Mouse (Mus musculus): ENCODE data around the gene Sdk1. TPM values are rescaled to one million over a fixed set of nuclear protein-coding genes. Genes with fewer than 3 reads are reported as not detected.

Sdk1 gene
- polyA plus RNA-seq, 1 experiment = 1.6 TPM

DNA sequence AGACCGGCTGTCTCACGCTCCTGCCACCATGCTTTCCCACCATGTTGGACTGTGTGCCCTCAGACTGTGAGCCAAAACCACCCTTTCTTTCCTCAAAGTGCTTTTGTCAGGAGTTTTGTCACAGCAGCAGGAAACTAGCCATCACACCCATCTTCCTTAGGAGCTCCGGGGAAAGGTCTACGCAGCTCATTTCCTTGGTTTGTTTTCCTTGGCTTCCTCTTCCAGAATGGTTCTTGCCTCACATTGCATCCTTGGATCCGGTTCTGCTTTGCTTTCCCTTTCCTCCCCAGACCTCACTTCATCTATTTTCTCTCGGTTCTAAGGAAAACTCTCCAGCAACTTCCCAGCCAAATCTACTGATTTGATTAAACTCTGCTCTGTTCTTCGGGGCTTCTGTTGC, 658.5 kb downstream of the Sdk1 start:
- TF ChIP-seq CTCF (IDR thresholded peaks at IDR 0.05; ENCODE audit: borderline replicate concordance, control insufficient read depth, extremely low read depth, insufficient read depth, low read length, poor library complexity) = no peak
- no peak for TF ChIP-seq POLR2A (IDR thresholded peaks at IDR 0.05; ENCODE audit: control insufficient read depth, extremely low read depth, insufficient read depth, low read length, poor library complexity)
- Histone ChIP-seq H3K27ac (ENCODE audit: control insufficient read depth, insufficient read depth, low read length) (no peak overlapping the region), H3K36me3 (ENCODE audit: control insufficient read depth, insufficient read depth, low read length) (no peaks in the 10 kb centered on the region), H3K4me3 (ENCODE audit: control insufficient read depth, insufficient read depth, low read length) (no peak overlapping the region), H3K4me1 (replicated peaks; ENCODE audit: control insufficient read depth, insufficient read depth, low read length) (no peaks in the 10 kb centered on the region), H3K27me3 (ENCODE audit: control insufficient read depth, insufficient read depth, low read length) (no peaks in the 10 kb centered on the region)
- 89% methylated on average over 7 of the region's 7 CpGs for WGBS
- DNase-seq = no peak

DNA sequence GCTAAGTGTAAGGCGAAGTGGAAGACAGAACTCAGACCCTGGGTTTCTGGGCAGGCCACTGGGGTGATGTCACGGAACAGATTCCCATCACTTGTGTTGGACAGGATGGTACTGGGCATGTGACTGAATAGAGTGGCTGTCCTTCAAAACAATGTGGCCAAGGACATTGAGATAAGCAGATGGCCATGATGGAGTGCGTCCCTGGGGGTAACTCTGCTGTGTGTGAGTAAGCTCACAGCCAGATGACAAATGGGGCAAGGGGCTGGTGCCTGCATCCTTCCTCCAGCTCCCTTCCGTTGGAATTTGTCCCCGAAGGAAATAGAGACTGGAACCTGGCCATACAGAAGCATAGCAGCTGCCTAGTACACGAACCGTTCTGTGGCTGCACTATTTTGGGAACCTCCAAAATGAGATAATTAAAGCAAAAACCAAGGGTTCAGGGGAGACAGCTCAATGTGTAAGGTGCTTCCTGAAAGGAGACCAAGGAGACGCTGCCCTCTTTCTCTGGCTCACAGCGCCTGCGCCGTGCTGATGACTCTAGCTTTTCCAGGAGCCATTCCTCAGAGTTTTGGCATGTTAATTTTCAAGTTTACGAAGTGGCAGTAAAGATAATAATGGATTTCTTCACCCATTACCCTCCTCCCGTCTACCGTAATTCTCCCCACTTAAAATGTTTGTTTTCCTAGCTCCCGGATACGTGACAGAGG, 661.4 kb downstream of the Sdk1 start:
- Histone ChIP-seq H3K36me3 (ENCODE audit: control insufficient read depth, insufficient read depth, low read length) (no peaks in the 10 kb centered on the region), H3K27ac (ENCODE audit: control insufficient read depth, insufficient read depth, low read length) (no peak overlapping the region), H3K4me3 (ENCODE audit: control insufficient read depth, insufficient read depth, low read length) (no peak overlapping the region), H3K4me1 (replicated peaks; ENCODE audit: control insufficient read depth, insufficient read depth, low read length) (no peaks in the 10 kb centered on the region), H3K27me3 (ENCODE audit: control insufficient read depth, insufficient read depth, low read length) (no peaks in the 10 kb centered on the region)
- no peak for DNase-seq
- TF ChIP-seq CTCF (IDR thresholded peaks at IDR 0.05; ENCODE audit: borderline replicate concordance, control insufficient read depth, extremely low read depth, insufficient read depth, low read length, poor library complexity) (no peak), POLR2A (IDR thresholded peaks at IDR 0.05; ENCODE audit: control insufficient read depth, extremely low read depth, insufficient read depth, low read length, poor library complexity) (no peak)
- 71% methylated on average over 16 of the region's 16 CpGs for WGBS

DNA sequence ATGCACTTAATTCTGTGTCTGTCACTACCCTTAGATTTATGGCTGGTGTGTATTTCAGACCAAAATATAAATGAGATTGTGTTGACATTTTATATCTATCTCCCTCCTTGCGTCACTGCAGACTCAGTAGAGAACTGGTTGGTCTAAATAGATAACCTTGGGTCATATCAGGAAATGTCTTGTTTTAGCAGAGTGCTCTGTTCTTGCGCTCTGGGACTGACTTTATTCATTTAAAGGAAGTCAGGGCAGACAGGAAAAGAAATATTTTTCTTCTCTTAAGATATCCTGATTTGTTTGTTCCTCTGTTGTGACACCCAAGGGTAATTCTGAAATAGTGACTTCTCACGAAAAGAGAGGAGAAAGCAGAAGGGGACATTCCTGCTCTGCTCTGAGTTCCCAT, 669.2 kb downstream of the Sdk1 start:
- DNase-seq = no peak
- H3K27ac ChIP-seq (ENCODE audit: control insufficient read depth, insufficient read depth, low read length) = no peak overlapping the region
- H3K4me1 ChIP-seq (replicated peaks; ENCODE audit: control insufficient read depth, insufficient read depth, low read length) = no peaks in the 10 kb centered on the region
- WGBS = 67% methylated on average over 3 of the region's 3 CpGs
- no peak overlapping the region for H3K4me3 ChIP-seq (ENCODE audit: control insufficient read depth, insufficient read depth, low read length)
- no peaks in the 10 kb centered on the region for H3K36me3 ChIP-seq (ENCODE audit: control insufficient read depth, insufficient read depth, low read length)
- no peak for TF ChIP-seq CTCF (IDR thresholded peaks at IDR 0.05; ENCODE audit: borderline replicate concordance, control insufficient read depth, extremely low read depth, insufficient read depth, low read length, poor library complexity)
- TF ChIP-seq POLR2A (IDR thresholded peaks at IDR 0.05; ENCODE audit: control insufficient read depth, extremely low read depth, insufficient read depth, low read length, poor library complexity) = no peak
- no peaks in the 10 kb centered on the region for H3K27me3 ChIP-seq (ENCODE audit: control insufficient read depth, insufficient read depth, low read length)

DNA sequence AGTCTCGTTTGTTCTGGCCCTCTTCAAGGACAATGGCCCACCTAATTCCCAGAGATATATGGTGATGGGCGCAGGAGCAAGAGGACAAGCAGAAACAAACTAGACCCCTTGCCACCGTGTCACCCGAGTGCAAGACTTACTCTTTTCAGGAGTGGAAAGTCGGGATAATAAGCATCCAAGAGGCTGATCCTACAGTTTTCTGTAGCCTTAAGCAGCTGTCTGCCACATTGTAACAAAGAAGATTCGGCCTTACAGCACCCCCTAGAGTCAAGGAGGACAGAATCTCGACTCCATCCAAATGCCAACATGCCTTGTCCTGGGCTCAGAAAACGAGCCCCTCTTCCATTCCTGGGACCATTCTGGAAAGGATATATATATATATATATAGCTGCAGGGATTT, 669.6 kb downstream of the Sdk1 start:
- no peak for DNase-seq
- Histone ChIP-seq H3K27me3 (ENCODE audit: control insufficient read depth, insufficient read depth, low read length) (no peaks in the 10 kb centered on the region), H3K4me1 (replicated peaks; ENCODE audit: control insufficient read depth, insufficient read depth, low read length) (no peaks in the 10 kb centered on the region), H3K27ac (ENCODE audit: control insufficient read depth, insufficient read depth, low read length) (no peak overlapping the region), H3K4me3 (ENCODE audit: control insufficient read depth, insufficient read depth, low read length) (no peak overlapping the region), H3K36me3 (ENCODE audit: control insufficient read depth, insufficient read depth, low read length) (no peaks in the 10 kb centered on the region)
- no peak for TF ChIP-seq POLR2A (IDR thresholded peaks at IDR 0.05; ENCODE audit: control insufficient read depth, extremely low read depth, insufficient read depth, low read length, poor library complexity)
- no peak for TF ChIP-seq CTCF (IDR thresholded peaks at IDR 0.05; ENCODE audit: borderline replicate concordance, control insufficient read depth, extremely low read depth, insufficient read depth, low read length, poor library complexity)
- 61% methylated on average over 8 of the region's 8 CpGs for WGBS

DNA sequence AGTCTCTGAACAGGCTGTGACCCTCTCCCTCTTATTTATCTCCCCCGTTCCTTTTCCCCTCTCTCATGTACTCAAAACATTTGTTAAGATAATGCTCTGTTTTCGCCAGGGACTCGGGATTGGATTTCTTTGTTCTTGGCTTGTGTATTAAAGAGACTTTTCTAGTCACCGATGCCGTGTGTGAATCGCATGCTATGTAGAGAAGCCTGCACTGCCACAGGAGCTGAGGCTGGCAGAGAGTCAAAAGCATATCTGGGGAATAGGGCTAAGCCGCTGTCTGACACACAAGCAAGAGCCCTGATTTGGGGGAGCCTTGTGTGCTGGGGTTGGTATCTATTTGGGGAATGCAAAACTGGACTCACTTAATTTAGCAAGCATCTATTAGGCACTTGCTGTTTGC, 671.6 kb downstream of the Sdk1 start:
- Histone ChIP-seq H3K27me3 (ENCODE audit: control insufficient read depth, insufficient read depth, low read length) (no peaks in the 10 kb centered on the region), H3K4me3 (ENCODE audit: control insufficient read depth, insufficient read depth, low read length) (no peak overlapping the region), H3K36me3 (ENCODE audit: control insufficient read depth, insufficient read depth, low read length) (no peaks in the 10 kb centered on the region), H3K27ac (ENCODE audit: control insufficient read depth, insufficient read depth, low read length) (no peak overlapping the region), H3K4me1 (replicated peaks; ENCODE audit: control insufficient read depth, insufficient read depth, low read length) (no peaks in the 10 kb centered on the region)
- no peak for TF ChIP-seq CTCF (IDR thresholded peaks at IDR 0.05; ENCODE audit: borderline replicate concordance, control insufficient read depth, extremely low read depth, insufficient read depth, low read length, poor library complexity)
- no peak for TF ChIP-seq POLR2A (IDR thresholded peaks at IDR 0.05; ENCODE audit: control insufficient read depth, extremely low read depth, insufficient read depth, low read length, poor library complexity)
- WGBS = 93% methylated on average over 7 of the region's 7 CpGs
- no peak for DNase-seq

DNA sequence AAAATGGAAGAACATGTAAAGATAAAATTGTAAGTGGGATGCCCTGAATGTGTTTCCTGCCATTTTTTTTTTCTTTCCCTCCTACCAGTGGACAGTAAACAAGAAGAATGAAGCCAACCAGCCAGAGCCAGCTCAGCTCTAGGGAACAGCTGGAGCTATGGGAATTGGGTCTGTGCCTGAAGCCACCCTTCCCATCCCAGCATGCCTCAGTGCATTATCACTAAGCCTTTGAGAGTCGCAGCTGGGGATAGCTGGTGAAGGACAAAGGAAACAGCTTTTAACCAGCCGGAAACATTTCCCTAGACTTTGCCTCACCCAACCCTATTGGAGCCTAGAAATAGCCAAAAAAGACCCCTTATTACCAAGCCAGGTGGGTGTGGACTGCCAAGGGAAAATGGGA, 675.7 kb downstream of the Sdk1 start:
- 83% methylated on average over 2 of the region's 2 CpGs for WGBS
- no peaks in the 10 kb centered on the region for H3K27me3 ChIP-seq (ENCODE audit: control insufficient read depth, insufficient read depth, low read length)
- no peak for DNase-seq
- H3K4me3 ChIP-seq (ENCODE audit: control insufficient read depth, insufficient read depth, low read length) = no peak overlapping the region
- no peaks in the 10 kb centered on the region for H3K36me3 ChIP-seq (ENCODE audit: control insufficient read depth, insufficient read depth, low read length)
- TF ChIP-seq CTCF (IDR thresholded peaks at IDR 0.05; ENCODE audit: borderline replicate concordance, control insufficient read depth, extremely low read depth, insufficient read depth, low read length, poor library complexity) (no peak), POLR2A (IDR thresholded peaks at IDR 0.05; ENCODE audit: control insufficient read depth, extremely low read depth, insufficient read depth, low read length, poor library complexity) (no peak)
- no peaks in the 10 kb centered on the region for H3K4me1 ChIP-seq (replicated peaks; ENCODE audit: control insufficient read depth, insufficient read depth, low read length)
- no peak overlapping the region for H3K27ac ChIP-seq (ENCODE audit: control insufficient read depth, insufficient read depth, low read length)

DNA sequence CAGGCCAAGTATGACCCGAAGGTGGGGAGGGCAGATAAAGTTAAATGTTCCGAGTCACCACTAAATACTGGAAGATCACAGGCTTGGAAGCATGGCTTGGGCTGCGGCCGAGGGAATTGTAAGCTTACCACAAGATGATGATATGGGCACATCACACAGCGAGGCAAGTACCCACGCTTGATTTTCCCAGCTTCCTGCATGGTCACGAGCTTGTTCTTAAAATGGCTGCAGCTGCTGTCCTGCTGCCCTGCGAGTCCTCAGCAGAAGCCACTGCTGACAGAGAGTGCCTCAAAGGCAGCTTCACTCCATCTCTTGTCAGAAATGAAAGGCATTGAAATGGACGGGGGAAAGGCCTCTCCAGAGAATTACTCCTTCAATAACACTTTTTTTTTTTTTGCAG, 697.7 kb downstream of the Sdk1 start:
- no peak for DNase-seq
- no peaks in the 10 kb centered on the region for H3K4me1 ChIP-seq (replicated peaks; ENCODE audit: control insufficient read depth, insufficient read depth, low read length)
- no peak overlapping the region for H3K4me3 ChIP-seq (ENCODE audit: control insufficient read depth, insufficient read depth, low read length)
- no peaks in the 10 kb centered on the region for H3K36me3 ChIP-seq (ENCODE audit: control insufficient read depth, insufficient read depth, low read length)
- 79% methylated on average over 9 of the region's 9 CpGs for WGBS
- TF ChIP-seq CTCF (IDR thresholded peaks at IDR 0.05; ENCODE audit: borderline replicate concordance, control insufficient read depth, extremely low read depth, insufficient read depth, low read length, poor library complexity) = no peak
- TF ChIP-seq POLR2A (IDR thresholded peaks at IDR 0.05; ENCODE audit: control insufficient read depth, extremely low read depth, insufficient read depth, low read length, poor library complexity) = no peak
- no peaks in the 10 kb centered on the region for H3K27me3 ChIP-seq (ENCODE audit: control insufficient read depth, insufficient read depth, low read length)
- H3K27ac ChIP-seq (ENCODE audit: control insufficient read depth, insufficient read depth, low read length) = no peak overlapping the region
